ENCODE assay signal across 9 mouse cellular contexts in genomic region chr8:103441163-103441562, GRCm38 (mm10).
DNase-seq lines count a peak whose midpoint lies in the region; ATAC-seq and TF ChIP-seq lines count a peak whose summit lies in the region.
"Had no signal": no experiment of that assay in that cellular context is flagged by ENCODE, and none has a peak within 500 bp of the region (broad histone marks: within the 10 kb centered on the region; RNA-seq: fewer than 3 reads in every experiment).

No protein-coding gene starts in this region.

- no peak overlapping the region for H3K4me3 ChIP-seq in gastrocnemius, adult 2 months
- H3K4me3 ChIP-seq in stomach, postnatal 0 days (ENCODE audit: low read depth, low read length), result no peak overlapping the region
- H3K4me3 ChIP-seq: limb, embryonic 13.5 days had no signal

- no peak overlapping the region for H3K27ac ChIP-seq in gastrocnemius, adult 2 months
- no peak overlapping the region for H3K27ac ChIP-seq in stomach, postnatal 0 days (replicated peaks)
- H3K27ac ChIP-seq: limb, embryonic 13.5 days had no signal

- no peak for TF ChIP-seq EP300 in stomach, postnatal 0 days (optimal IDR thresholded peaks at IDR 0.05)

- H3K36me3 ChIP-seq in stomach, postnatal 0 days (ENCODE audit: control insufficient read depth, insufficient read depth, low read length), result no peaks in the 10 kb centered on the region
- H3K36me3 ChIP-seq: limb, embryonic 13.5 days had no signal

- 57% methylated on average over 5 of the region's 5 CpGs for WGBS in stomach, postnatal 0 days

- H3K4me2 ChIP-seq in stomach, postnatal 0 days (replicated peaks; ENCODE audit: low read depth), result no peak overlapping the region
- H3K4me2 ChIP-seq: limb, embryonic 13.5 days had no signal

- peak; percentile 30 for TF ChIP-seq CTCF in gastrocnemius, adult 2 months (IDR thresholded peaks at IDR 0.05)
- TF ChIP-seq CTCF in stomach, postnatal 0 days (IDR thresholded peaks at IDR 0.05; ENCODE audit: low read depth), result peak; percentile 65

- H3K9me3 ChIP-seq in stomach, postnatal 0 days (ENCODE audit: control insufficient read depth, low read length), result no peaks in the 10 kb centered on the region
- H3K9me3 ChIP-seq: limb, embryonic 13.5 days had no signal

- DNase-seq in gastrocnemius, adult 2 months, result peak; percentile 17
- DNase-seq in gastrocnemius, adult 8-10 months (ENCODE audit: low spot score in 2 of 2), result no peak
- peak; percentile 17 for DNase-seq in ovary, postnatal 36 days (ENCODE audit: low spot score)
- no peak for DNase-seq in ovary, adult 18-20 months (ENCODE audit: low spot score)
- DNase-seq in kidney, postnatal 4 days, result peak; percentile 45 to 56
- peak; percentile 17 for DNase-seq in stomach, postnatal 0 days (ENCODE audit: low spot score)
- no peak for DNase-seq in B cell, adult 2 months
- no peak for DNase-seq in frontal cortex, postnatal 25 days (ENCODE audit: low spot score in 2 of 2)

- intact Hi-C loops in gastrocnemius, adult 2 months (cut with DNase I), result no loop called here

- no peak overlapping the region for H3K9ac ChIP-seq in stomach, postnatal 0 days (ENCODE audit: low read length)
- H3K9ac ChIP-seq: limb, embryonic 13.5 days had no signal

- no peaks in the 10 kb centered on the region for H3K27me3 ChIP-seq in stomach, postnatal 0 days (ENCODE audit: control insufficient read depth, insufficient read depth, low read length)
- H3K27me3 ChIP-seq: limb, embryonic 13.5 days had no signal

- H3K4me1 ChIP-seq in stomach, postnatal 0 days (replicated peaks; ENCODE audit: control insufficient read depth, insufficient read depth), result 0 out of 2 replicates have a peak, but pooled peaks cover 2% of the 10 kb centered on the region

- ATAC-seq in stomach, postnatal 0 days (ENCODE audit: low FRiP score, low TSS enrichment), result no peak

Comparison
In these comparisons a context has a peak if more than half of its experiments do, and no peak if none do; other contexts are left out.
1. DNase-seq: peak in gastrocnemius, adult 2 months (single experiment), ovary, postnatal 36 days (single experiment), kidney, postnatal 4 days (2 of 2) and stomach, postnatal 0 days (single experiment); none in gastrocnemius, adult 8-10 months (0 of 2), ovary, adult 18-20 months (single experiment), B cell, adult 2 months (0 of 2) and frontal cortex, postnatal 25 days (0 of 2).